ENCODE assay signal across 22 mouse cellular contexts in genomic region chr5:77287901-77288300, GRCm38 (mm10). TPM values are rescaled to one million over a fixed set of nuclear protein-coding genes. Genes with fewer than 3 reads are reported as not detected.
DNase-seq lines count a peak whose midpoint lies in the region; ATAC-seq and TF ChIP-seq lines count a peak whose summit lies in the region.
"Had no signal": no experiment of that assay in that cellular context is flagged by ENCODE, and none has a peak within 500 bp of the region (broad histone marks: within the 10 kb centered on the region; RNA-seq: fewer than 3 reads in every experiment).

No protein-coding gene starts in this region.

- H3K4me3 ChIP-seq in embryonic facial prominence, embryonic 14.5 days (ENCODE audit: low read depth, low read length) = no peak overlapping the region
- no peak overlapping the region for H3K4me3 ChIP-seq in embryonic facial prominence, embryonic 10.5 days
- no peak overlapping the region for H3K4me3 ChIP-seq in myocyte
- no peak overlapping the region for H3K4me3 ChIP-seq in forebrain, embryonic 11.5 days (ENCODE audit: low read depth, low read length)
- H3K4me3 ChIP-seq: embryonic facial prominence, embryonic 13.5 days; forebrain, embryonic 15.5 days; heart, embryonic 15.5 days had no signal

- H3K9me3 ChIP-seq in embryonic facial prominence, embryonic 14.5 days (ENCODE audit: control insufficient read depth, low read length) = no peaks in the 10 kb centered on the region
- no peaks in the 10 kb centered on the region for H3K9me3 ChIP-seq in embryonic facial prominence, embryonic 10.5 days
- H3K9me3 ChIP-seq in forebrain, embryonic 11.5 days (ENCODE audit: control insufficient read depth, low read length) = no peaks in the 10 kb centered on the region
- H3K9me3 ChIP-seq: embryonic facial prominence, embryonic 13.5 days; forebrain, embryonic 15.5 days; G1E; heart, embryonic 15.5 days had no signal

- no peaks in the 10 kb centered on the region for H3K79me2 ChIP-seq in myocyte (ENCODE audit: control insufficient read depth, insufficient read depth)

- TF ChIP-seq POLR2A in myocyte (IDR thresholded peaks at IDR 0.05; ENCODE audit: insufficient read length, low read depth) = no peak

- H3K27ac ChIP-seq in embryonic facial prominence, embryonic 14.5 days (replicated peaks; ENCODE audit: low read depth, low read length) = no peak overlapping the region
- no peak overlapping the region for H3K27ac ChIP-seq in embryonic facial prominence, embryonic 10.5 days (replicated peaks)
- no peak overlapping the region for H3K27ac ChIP-seq in forebrain, embryonic 11.5 days (ENCODE audit: low read depth, low read length)
- H3K27ac ChIP-seq: embryonic facial prominence, embryonic 13.5 days; forebrain, embryonic 15.5 days; heart, embryonic 15.5 days; hindbrain, embryonic 14.5 days had no signal

- no peak for ATAC-seq in embryonic facial prominence, embryonic 14.5 days (ENCODE audit: low read depth)
- no peak for ATAC-seq in forebrain, embryonic 11.5 days (replicated peaks; ENCODE audit: low FRiP score)
- ATAC-seq: CD4-positive, CD25-positive, alpha-beta regulatory T cell, adult 4 months; forebrain, embryonic 15.5 days; Patski had no signal

- no peaks in the 10 kb centered on the region for H3K27me3 ChIP-seq in embryonic facial prominence, embryonic 14.5 days (replicated peaks; ENCODE audit: control insufficient read depth, insufficient read depth, low read length)
- no peaks in the 10 kb centered on the region for H3K27me3 ChIP-seq in embryonic facial prominence, embryonic 10.5 days (replicated peaks; ENCODE audit: low read depth, poor library complexity, severe bottlenecking)
- no peaks in the 10 kb centered on the region for H3K27me3 ChIP-seq in myocyte (ENCODE audit: control insufficient read depth, insufficient read depth, insufficient read length)
- no peaks in the 10 kb centered on the region for H3K27me3 ChIP-seq in forebrain, embryonic 11.5 days (ENCODE audit: control insufficient read depth, insufficient read depth, low read length)
- H3K27me3 ChIP-seq: embryonic facial prominence, embryonic 13.5 days; forebrain, embryonic 15.5 days; heart, embryonic 15.5 days; Patski had no signal

- H3K4me2 ChIP-seq in embryonic facial prominence, embryonic 14.5 days (ENCODE audit: low read depth, low read length) = no peak overlapping the region
- H3K4me2 ChIP-seq in myocyte (ENCODE audit: low read depth) = no peak overlapping the region
- H3K4me2 ChIP-seq in forebrain, embryonic 11.5 days (ENCODE audit: low read depth, low read length, severe bottlenecking) = no peak overlapping the region
- H3K4me2 ChIP-seq: embryonic facial prominence, embryonic 13.5 days; forebrain, embryonic 15.5 days; heart, embryonic 11.5 days; heart, embryonic 15.5 days; hindbrain, embryonic 14.5 days had no signal

- no peak overlapping the region for H3ac ChIP-seq in myocyte (ENCODE audit: control insufficient read depth, insufficient read length)

- no peaks in the 10 kb centered on the region for H3K4me1 ChIP-seq in embryonic facial prominence, embryonic 14.5 days (ENCODE audit: control insufficient read depth, insufficient read depth, low read length)
- H3K4me1 ChIP-seq in embryonic facial prominence, embryonic 10.5 days = no peaks in the 10 kb centered on the region
- H3K4me1 ChIP-seq in forebrain, embryonic 11.5 days (replicated peaks; ENCODE audit: control insufficient read depth, insufficient read depth, low read length) = no peaks in the 10 kb centered on the region
- H3K4me1 ChIP-seq: embryonic facial prominence, embryonic 13.5 days; forebrain, embryonic 15.5 days had no signal

- no peak overlapping the region for H3K9ac ChIP-seq in embryonic facial prominence, embryonic 14.5 days (ENCODE audit: low read depth, low read length)
- H3K9ac ChIP-seq in forebrain, embryonic 11.5 days (ENCODE audit: low read length) = no peak overlapping the region
- H3K9ac ChIP-seq: embryonic facial prominence, embryonic 13.5 days; forebrain, embryonic 15.5 days; heart, embryonic 15.5 days; hindbrain, embryonic 14.5 days had no signal

- H3K36me3 ChIP-seq in embryonic facial prominence, embryonic 14.5 days (ENCODE audit: control insufficient read depth, insufficient read depth, low read length) = peaks cover 87% of the 10 kb centered on the region
- H3K36me3 ChIP-seq in embryonic facial prominence, embryonic 10.5 days (replicated peaks) = peaks cover 96% of the 10 kb centered on the region
- H3K36me3 ChIP-seq in myocyte (ENCODE audit: control insufficient read depth, insufficient read depth) = peaks cover 21% of the 10 kb centered on the region
- H3K36me3 ChIP-seq in forebrain, embryonic 11.5 days (ENCODE audit: control insufficient read depth, insufficient read depth, low read length) = peaks cover 5% of the 10 kb centered on the region; the same call in 1 of the 2 replicates

- WGBS in embryonic facial prominence, embryonic 14.5 days = 80% methylated on average over 6 of the region's 6 CpGs
- WGBS in embryonic facial prominence, embryonic 10.5 days = 83% methylated on average over 6 of the region's 6 CpGs
- WGBS in forebrain, embryonic 11.5 days = 86% methylated on average over 6 of the region's 6 CpGs

- peak; percentile 9 for DNase-seq in embryonic facial prominence, embryonic 14.5 days (ENCODE audit: low spot score)
- DNase-seq in embryonic facial prominence, embryonic 10.5 days (ENCODE audit: low spot score) = no peak
- DNase-seq in kidney, postnatal 4 days = peak; percentile 24 to 40
- no peak for DNase-seq in kidney, adult 8-10 months
- peak; percentile 51 for DNase-seq in NIH3T3 (ENCODE audit: low read depth)
- DNase-seq in forebrain, embryonic 11.5 days (ENCODE audit: low spot score) = no peak
- DNase-seq: adrenal gland, postnatal 25 days; cerebellum, adult 2 months; cerebellum, postnatal 10 days; gastrocnemius, postnatal 36 days; heart, adult 18-20 months; heart, postnatal 14 days; kidney, adult 11 months had no signal

TF ChIP-seq in myocyte, 11 proteins besides CTCF, POLR2A, EP300 and RAD21:
- TF ChIP-seq REST (IDR thresholded peaks at IDR 0.05; ENCODE audit: insufficient read depth, insufficient read length) = peak; percentile 76
- no peak for TF ChIP-seq MAX (IDR thresholded peaks at IDR 0.05; ENCODE audit: low read depth)

RNA-seq across cellular contexts. Expression of gene Noa1, which starts 22.0 kb away (rescaled TPM):
- polyA plus RNA-seq in embryonic facial prominence, embryonic 14.5 days (2014; fragmentation: Nextera tagmentation; extraction: Ambion mirVana) = 25.6 and 25.7 TPM in 2 replicates
- 36.5 and 37.5 TPM in 2 replicates for polyA plus RNA-seq in embryonic facial prominence, embryonic 10.5 days (2016; fragmentation: Nextera tagmentation; extraction: Ambion mirVana)
- 20.2 TPM for polyA plus RNA-seq in myocyte (2012; fragmentation: generic; extraction: Trizol)
- polyA plus RNA-seq in forebrain, embryonic 11.5 days (2014; fragmentation: Nextera tagmentation; extraction: Ambion mirVana) = 39.3 and 39.6 TPM in 2 replicates

RNA-seq across cellular contexts. Expression of gene Polr2b, which starts 22.0 kb away (rescaled TPM):
- 53.9 and 62.1 TPM in 2 replicates for polyA plus RNA-seq in embryonic facial prominence, embryonic 14.5 days (2014; fragmentation: Nextera tagmentation; extraction: Ambion mirVana)
- 94.3 and 96.0 TPM in 2 replicates for polyA plus RNA-seq in embryonic facial prominence, embryonic 10.5 days (2016; fragmentation: Nextera tagmentation; extraction: Ambion mirVana)
- 19.5 TPM for polyA plus RNA-seq in myocyte (2012; fragmentation: generic; extraction: Trizol)
- 110 and 115 TPM in 2 replicates for polyA plus RNA-seq in forebrain, embryonic 11.5 days (2014; fragmentation: Nextera tagmentation; extraction: Ambion mirVana)

RNA-seq across cellular contexts. Expression of gene Rest, which starts 22.6 kb away (rescaled TPM):
- 35.8 and 40.4 TPM in 2 replicates for polyA plus RNA-seq in embryonic facial prominence, embryonic 14.5 days (2014; fragmentation: Nextera tagmentation; extraction: Ambion mirVana)
- 34.0 and 37.7 TPM in 2 replicates for polyA plus RNA-seq in embryonic facial prominence, embryonic 10.5 days (2016; fragmentation: Nextera tagmentation; extraction: Ambion mirVana)
- 7.2 TPM for polyA plus RNA-seq in myocyte (2012; fragmentation: generic; extraction: Trizol)
- 24.7 and 25.3 TPM in 2 replicates for polyA plus RNA-seq in forebrain, embryonic 11.5 days (2014; fragmentation: Nextera tagmentation; extraction: Ambion mirVana)

Comparison
In these comparisons a context has a peak if more than half of its experiments do, and no peak if none do; other contexts are left out.
1. DNase-seq: peak in embryonic facial prominence, embryonic 14.5 days (single experiment), kidney, postnatal 4 days (2 of 2) and NIH3T3 (single experiment); none in embryonic facial prominence, embryonic 10.5 days (single experiment), kidney, adult 8-10 months (0 of 2) and forebrain, embryonic 11.5 days (single experiment).